Mouse (Mus musculus) WW6 (cell line): ENCODE results near the gene Foxc1.

Experiments
- DNase-seq: peaks from one replicate; pipeline ENCODE4 v3.0.0-alpha.2; 2013; ENCODE audit warnings: low read depth, low spot score

Gene Foxc1

GRCm38 (mm10) chr13:31806890-31807735 lies 680 bp downstream of the Foxc1 start:
- DNase-seq = no peak

- DNase-seq = no peak
Observed at GRCm38 (mm10) chr13:31807736-31808115, 1.3 kb downstream of the Foxc1 start.

- DNase-seq = no peak
Observed at GRCm38 (mm10) chr13:31808116-31808803, 1.8 kb downstream of the Foxc1 start.

GRCm38 (mm10) chr13:31808804-31809420 lies 2.5 kb downstream of the Foxc1 start:
- DNase-seq = no peak

GRCm38 (mm10) chr13:31809701-31810100 lies 3.3 kb downstream of the Foxc1 start:
- DNase-seq = no peak

- DNase-seq = no peak
Observed at GRCm38 (mm10) chr13:31810375-31810692, 3.9 kb downstream of the Foxc1 start.

- no peak for DNase-seq
Observed at GRCm38 (mm10) chr13:31810693-31811541, 4.5 kb downstream of the Foxc1 start.

- no peak for DNase-seq
Observed at GRCm38 (mm10) chr13:31811542-31812021, 5.1 kb downstream of the Foxc1 start.

- DNase-seq = no peak
Observed at GRCm38 (mm10) chr13:31812701-31813100, 6.3 kb downstream of the Foxc1 start.

- no peak for DNase-seq
Observed at GRCm38 (mm10) chr13:31815383-31816003, 9.1 kb downstream of the Foxc1 start.

GRCm38 (mm10) chr13:31818337-31818736 lies 11.9 kb downstream of the Foxc1 start:
- no peak for DNase-seq

GRCm38 (mm10) chr13:31819664-31820405 lies 13.4 kb downstream of the Foxc1 start:
- no peak for DNase-seq

GRCm38 (mm10) chr13:31820587-31821017 lies 14.2 kb downstream of the Foxc1 start:
- no peak for DNase-seq

GRCm38 (mm10) chr13:31821050-31821449 lies 14.6 kb downstream of the Foxc1 start:
- no peak for DNase-seq

GRCm38 (mm10) chr13:31823316-31823715 lies 16.9 kb downstream of the Foxc1 start:
- no peak for DNase-seq

- no peak for DNase-seq
Observed at GRCm38 (mm10) chr13:31825180-31825579, 18.7 kb downstream of the Foxc1 start.

- no peak for DNase-seq
Observed at GRCm38 (mm10) chr13:31827160-31827559, 20.7 kb downstream of the Foxc1 start.

- no peak for DNase-seq
Observed at GRCm38 (mm10) chr13:31827820-31828332, 21.4 kb downstream of the Foxc1 start.

- no peak for DNase-seq
Observed at GRCm38 (mm10) chr13:31828446-31828845, 22.0 kb downstream of the Foxc1 start.

- DNase-seq = no peak
Observed at GRCm38 (mm10) chr13:31830332-31830731, 23.9 kb downstream of the Foxc1 start.
